Mouse (Mus musculus): Measurements from ENCODE around the gene Fastk. TPM values are rescaled to one million over a fixed set of nuclear protein-coding genes. Genes with fewer than 3 reads are reported as not detected.

Gene Fastk
- polyA plus RNA-seq, 1 experiment from 2014 or later: 66.8 TPM

DNA sequence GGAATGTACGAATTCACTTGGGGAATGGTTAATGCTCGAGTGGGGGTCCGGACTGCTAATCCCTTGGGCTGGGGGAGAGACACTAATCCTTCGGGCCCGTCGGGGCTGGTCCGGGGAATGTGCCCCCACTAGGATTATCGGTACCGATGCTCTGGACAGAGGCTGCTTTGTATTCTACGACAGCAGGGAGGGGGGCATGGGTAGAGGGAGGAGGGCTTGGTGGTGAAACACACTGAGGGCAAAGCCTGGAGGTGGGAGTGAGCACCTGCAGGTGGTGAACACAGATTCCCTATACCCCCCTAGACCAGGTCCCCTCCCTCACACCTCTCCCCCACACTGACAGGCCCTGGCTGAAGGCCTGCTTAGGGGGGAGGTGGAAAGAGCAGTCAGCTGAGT is 19.1 kb downstream of the Fastk start:
- H3K9ac ChIP-seq (ENCODE audit: low read depth, low read length): peak overlapping the region; percentile 63
- peak overlapping the region; percentile 75 for H3K4me3 ChIP-seq (ENCODE audit: low read depth, low read length)
- peaks cover 10% of the 10 kb centered on the region for H3K4me1 ChIP-seq (replicated peaks; ENCODE audit: control insufficient read depth, insufficient read depth, low read length)
- H3K36me3 ChIP-seq (ENCODE audit: control insufficient read depth, insufficient read depth): peaks cover 21% of the 10 kb centered on the region
- no peaks in the 10 kb centered on the region for H3K27me3 ChIP-seq (replicated peaks; ENCODE audit: control insufficient read depth, insufficient read depth, low read length)
- no peak for ATAC-seq
- 2% methylated on average over 10 of the region's 10 CpGs for WGBS
- TF ChIP-seq CTCF (IDR thresholded peaks at IDR 0.05; ENCODE audit: low read depth): 0 out of 2 replicates have a peak, but pooled peaks have one; percentile 7
- no peaks in the 10 kb centered on the region for H3K9me3 ChIP-seq (ENCODE audit: control insufficient read depth)
- peak overlapping the region; percentile 88; the same call in 1 of the 2 replicates for H3K27ac ChIP-seq (ENCODE audit: low read depth, low read length)
- H3K4me2 ChIP-seq (replicated peaks; ENCODE audit: low read depth): peak overlapping the region; percentile 84

DNA sequence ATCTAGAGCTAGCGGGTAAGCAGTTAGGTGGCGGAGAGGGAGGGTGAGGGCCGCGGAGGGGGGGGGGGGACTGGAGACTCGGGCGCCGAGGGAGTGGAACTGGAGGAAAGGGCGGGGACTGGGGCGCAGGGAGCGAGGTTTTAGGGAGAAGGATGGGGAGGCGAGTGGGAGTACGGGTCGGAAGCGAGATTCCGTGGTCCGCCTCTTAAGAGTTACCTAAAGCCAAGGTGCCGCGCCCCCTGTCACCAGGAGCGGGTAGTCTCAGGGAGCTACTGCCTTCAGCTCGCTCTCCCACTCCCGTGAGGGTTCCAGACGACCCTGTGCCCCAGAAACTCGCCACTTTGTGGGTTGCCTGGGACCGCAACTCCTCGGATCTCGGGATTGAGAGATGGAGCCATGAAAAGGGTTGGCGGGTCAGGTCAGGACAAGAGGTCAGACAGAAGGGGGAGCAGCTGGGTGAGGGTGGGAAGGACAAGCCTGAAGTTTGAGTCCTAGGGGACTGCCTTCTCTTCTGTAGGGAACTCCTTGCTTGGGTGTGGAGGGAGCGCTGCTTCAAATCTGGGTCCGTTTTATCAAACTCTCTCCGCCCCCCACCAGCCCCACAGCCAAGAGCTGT is 19.6 kb downstream of the Fastk start:
- H3K9me3 ChIP-seq (ENCODE audit: control insufficient read depth): no peaks in the 10 kb centered on the region
- H3K4me3 ChIP-seq (ENCODE audit: low read depth, low read length): peak overlapping the region; percentile 75
- peak overlapping the region; percentile 96 for H3K27ac ChIP-seq (ENCODE audit: low read depth, low read length)
- H3K4me2 ChIP-seq (replicated peaks; ENCODE audit: low read depth): peak overlapping the region; percentile 84
- peaks cover 10% of the 10 kb centered on the region for H3K4me1 ChIP-seq (replicated peaks; ENCODE audit: control insufficient read depth, insufficient read depth, low read length)
- H3K36me3 ChIP-seq (ENCODE audit: control insufficient read depth, insufficient read depth): peaks cover 21% of the 10 kb centered on the region
- no peaks in the 10 kb centered on the region for H3K27me3 ChIP-seq (replicated peaks; ENCODE audit: control insufficient read depth, insufficient read depth, low read length)
- no peak for ATAC-seq
- H3K9ac ChIP-seq (ENCODE audit: low read depth, low read length): peak overlapping the region; percentile 63
- WGBS: under 1% methylated on average over 30 of the region's 30 CpGs
- TF ChIP-seq CTCF (IDR thresholded peaks at IDR 0.05; ENCODE audit: low read depth): peak; percentile 57

DNA sequence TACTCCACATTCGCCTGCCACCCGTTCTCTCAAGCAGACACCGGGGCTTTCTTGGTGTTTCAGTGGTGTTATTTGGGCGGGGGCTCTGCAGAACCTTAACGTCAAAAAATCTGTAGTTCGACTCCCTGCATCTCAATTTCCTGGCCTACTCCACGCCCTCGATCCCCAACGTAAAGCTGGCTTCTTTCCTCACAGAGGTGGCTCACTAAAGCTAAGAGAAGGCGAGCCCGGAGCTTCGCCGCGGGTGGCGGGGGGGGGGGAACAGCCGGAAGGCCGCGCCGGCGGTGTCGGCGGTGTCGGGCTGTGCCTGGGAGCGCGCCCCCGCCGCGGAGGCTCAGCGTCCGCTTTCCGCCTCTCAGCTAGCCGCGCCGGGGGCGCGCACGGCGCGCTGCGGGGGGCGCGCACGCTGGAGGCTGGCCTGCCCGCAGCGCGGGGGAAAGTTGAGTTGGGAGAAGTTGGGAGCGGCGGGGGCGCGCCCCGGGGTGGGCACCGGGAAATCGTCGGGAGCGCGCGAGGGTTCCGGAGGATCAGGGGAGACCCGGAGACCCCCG is 20.2 kb downstream of the Fastk start:
- 2% methylated on average over 58 of the region's 60 CpGs for WGBS
- Histone ChIP-seq H3K27me3 (replicated peaks; ENCODE audit: control insufficient read depth, insufficient read depth, low read length) (no peaks in the 10 kb centered on the region), H3K4me3 (ENCODE audit: low read depth, low read length) (peak overlapping the region; percentile 75), H3K4me1 (replicated peaks; ENCODE audit: control insufficient read depth, insufficient read depth, low read length) (peaks cover 10% of the 10 kb centered on the region), H3K36me3 (ENCODE audit: control insufficient read depth, insufficient read depth) (peaks cover 21% of the 10 kb centered on the region), H3K4me2 (replicated peaks; ENCODE audit: low read depth) (peak overlapping the region; percentile 84), H3K27ac (ENCODE audit: low read depth, low read length) (peak overlapping the region; percentile 96), H3K9me3 (ENCODE audit: control insufficient read depth) (no peaks in the 10 kb centered on the region), H3K9ac (ENCODE audit: low read depth, low read length) (peak overlapping the region; percentile 63)
- peak; percentile 40 for ATAC-seq
- TF ChIP-seq CTCF (IDR thresholded peaks at IDR 0.05; ENCODE audit: low read depth): no peak

DNA sequence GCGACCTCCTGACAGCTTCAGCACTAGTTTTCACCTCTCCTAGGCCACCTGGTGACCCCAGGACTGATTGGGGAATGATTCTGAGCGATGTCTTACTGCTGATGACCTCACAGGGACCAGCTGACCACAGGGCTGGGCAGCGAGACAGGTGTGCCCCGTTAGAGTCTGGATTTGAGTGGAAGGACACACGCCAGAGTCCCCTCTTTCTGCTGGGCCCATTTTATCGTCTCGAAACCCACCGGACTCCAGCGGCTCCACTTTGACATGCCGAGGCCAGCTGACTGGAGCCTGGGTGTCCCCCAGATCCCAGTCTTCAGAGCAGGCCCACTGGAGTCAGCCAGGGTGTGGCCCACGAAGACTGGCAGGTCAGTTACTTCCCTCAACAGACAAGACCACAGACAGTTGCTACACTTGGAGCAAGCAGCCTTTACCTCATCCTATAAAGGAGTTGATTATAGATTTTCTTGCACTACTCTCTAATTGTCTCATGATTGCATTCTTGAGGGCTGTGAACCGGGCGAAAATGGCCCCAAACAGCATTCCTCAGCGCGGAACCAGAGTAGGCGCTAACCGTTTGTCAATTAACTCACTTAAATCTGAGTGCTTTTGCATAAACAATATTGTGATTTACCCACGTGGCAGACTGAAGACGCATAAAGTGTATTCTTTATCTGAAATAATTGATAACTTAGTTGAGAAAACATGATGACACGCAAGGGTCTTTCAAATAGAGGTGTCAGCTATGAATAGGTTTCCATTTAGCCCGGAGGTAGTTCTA is 20.9 kb downstream of the Fastk start:
- Histone ChIP-seq H3K9me3 (ENCODE audit: control insufficient read depth) (no peaks in the 10 kb centered on the region), H3K27me3 (replicated peaks; ENCODE audit: control insufficient read depth, insufficient read depth, low read length) (no peaks in the 10 kb centered on the region), H3K36me3 (ENCODE audit: control insufficient read depth, insufficient read depth) (peaks cover 22% of the 10 kb centered on the region; the same call in 1 of the 2 replicates), H3K27ac (ENCODE audit: low read depth, low read length) (peak overlapping the region; percentile 96), H3K4me2 (replicated peaks; ENCODE audit: low read depth) (peak overlapping the region; percentile 84), H3K9ac (ENCODE audit: low read depth, low read length) (peak overlapping the region; percentile 63), H3K4me1 (replicated peaks; ENCODE audit: control insufficient read depth, insufficient read depth, low read length) (peaks cover 10% of the 10 kb centered on the region), H3K4me3 (ENCODE audit: low read depth, low read length) (peak overlapping the region; percentile 75)
- 7% methylated on average over 21 of the region's 21 CpGs for WGBS
- peak; percentile 5; the same call in 1 of the 2 replicates for ATAC-seq
- no peak for TF ChIP-seq CTCF (IDR thresholded peaks at IDR 0.05; ENCODE audit: low read depth)

DNA sequence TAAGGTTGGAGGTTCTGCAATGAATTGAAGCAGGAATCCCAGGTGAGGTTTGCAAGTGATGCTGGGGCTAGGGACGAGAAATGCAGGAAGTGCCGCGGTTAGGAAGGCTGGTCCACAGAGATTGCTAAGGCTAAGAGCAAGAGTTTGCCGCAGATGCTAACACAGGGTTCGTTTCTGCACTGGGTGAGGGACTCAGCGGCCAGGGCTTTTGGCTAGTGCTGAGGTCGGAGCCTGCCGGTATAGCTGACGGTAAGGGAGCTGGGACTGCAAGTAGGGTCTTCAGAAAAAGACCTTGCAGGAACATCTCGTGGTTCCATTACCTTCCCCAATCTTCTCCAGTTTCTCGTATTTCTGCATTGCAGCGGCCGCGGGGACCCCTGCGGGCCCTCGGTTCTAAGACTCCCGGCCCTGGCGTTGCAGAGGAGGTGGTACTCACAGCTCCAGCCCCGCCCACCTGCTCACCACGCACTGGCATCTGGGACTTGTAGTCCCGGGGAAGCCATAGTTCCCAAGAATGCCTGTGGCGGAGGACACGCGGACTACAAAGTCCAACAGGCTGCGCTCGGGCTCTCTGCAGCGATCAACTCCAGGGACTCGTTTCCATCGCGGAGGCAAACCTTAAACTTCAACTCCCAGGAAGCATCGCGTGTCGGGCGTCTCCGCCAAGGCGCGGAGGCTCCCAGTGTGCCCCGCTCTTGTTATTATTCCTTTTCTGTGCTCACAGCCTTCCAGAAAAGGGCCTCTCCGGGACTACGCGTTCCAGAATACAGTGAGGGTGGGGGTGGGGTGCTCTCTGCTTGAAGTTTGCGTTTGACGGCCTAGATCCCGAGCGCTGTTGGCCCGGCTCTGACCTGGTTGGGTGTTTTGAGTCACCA is 21.7 kb downstream of the Fastk start, which contains the start of the genes Cdk5 and Slc4a2:
TSS of gene Cdk5 (minus strand) at position 402 of the 875 bp plus-strand sequence.
TSS of gene Slc4a2 (plus strand) at position 709 of the 875 bp plus-strand sequence.
- TF ChIP-seq CTCF (IDR thresholded peaks at IDR 0.05; ENCODE audit: low read depth): 0 out of 2 replicates have a peak, but pooled peaks have one; percentile 7
- peak within 1 kb of the TSS; percentile 84 for H3K4me2 ChIP-seq (replicated peaks; ENCODE audit: low read depth)
- peaks cover 30% of the 10 kb centered on the region; the same call in 1 of the 2 replicates for H3K36me3 ChIP-seq (ENCODE audit: control insufficient read depth, insufficient read depth)
- no peaks in the 10 kb centered on the region for H3K9me3 ChIP-seq (ENCODE audit: control insufficient read depth)
- WGBS: under 1% methylated on average over 46 of the region's 46 CpGs
- ATAC-seq: peak; percentile 87
- peak within 1 kb of the TSS; percentile 75 for H3K4me3 ChIP-seq (ENCODE audit: low read depth, low read length)
- H3K27ac ChIP-seq (ENCODE audit: low read depth, low read length): peak within 1 kb of the TSS; percentile 96
- H3K4me1 ChIP-seq (replicated peaks; ENCODE audit: control insufficient read depth, insufficient read depth, low read length): peaks cover 10% of the 10 kb centered on the region
- H3K9ac ChIP-seq (ENCODE audit: low read depth, low read length): peak within 1 kb of the TSS; percentile 63
- H3K27me3 ChIP-seq (replicated peaks; ENCODE audit: control insufficient read depth, insufficient read depth, low read length): no peaks in the 10 kb centered on the region
